Mouse (Mus musculus): Measurements from ENCODE around the gene Auts2. TPM values are rescaled to one million over a fixed set of nuclear protein-coding genes. Genes with fewer than 3 reads are reported as not detected.

Gene Auts2
- total and polyA plus RNA-seq, 2 experiments from 2014 or later: 35.2 to 57.5 TPM

- Histone ChIP-seq H3K9me3 (ENCODE audit: low read length) (no peaks in the 10 kb centered on the region), H3K27me3 (ENCODE audit: insufficient read depth, low read length) (no peaks in the 10 kb centered on the region; the same call in 1 of the 2 replicates), H3K27ac (ENCODE audit: low read depth, low read length) (no peak overlapping the region), H3K4me2 (ENCODE audit: low read depth, low read length, poor library complexity, severe bottlenecking) (no peak overlapping the region), H3K4me1 (ENCODE audit: insufficient read depth, low read length) (no peaks in the 10 kb centered on the region; the same call in none of the 2 replicates), H3K4me3 (ENCODE audit: low read depth, low read length) (no peak overlapping the region), H3K36me3 (ENCODE audit: insufficient read depth, low read length) (no peaks in the 10 kb centered on the region), H3K9ac (replicated peaks; ENCODE audit: low read length, poor library complexity, severe bottlenecking) (no peak overlapping the region)
- TF ChIP-seq CTCF (IDR thresholded peaks at IDR 0.05): no peak
- ATAC-seq (ENCODE audit: low FRiP score) (no peak), DNase-seq (ENCODE audit: low spot score) (no peak)
- WGBS: 23% methylated on average over 7 of the region's 7 CpGs
Measured at GRCm38 (mm10) chr5:132186221-132186620, 356.9 kb downstream of the Auts2 start.

- Histone ChIP-seq H3K9me3 (ENCODE audit: low read length) (no peaks in the 10 kb centered on the region), H3K27me3 (ENCODE audit: insufficient read depth, low read length) (no peaks in the 10 kb centered on the region), H3K4me1 (ENCODE audit: insufficient read depth, low read length) (no peaks in the 10 kb centered on the region; the same call in none of the 2 replicates), H3K4me3 (ENCODE audit: low read depth, low read length) (no peak overlapping the region), H3K36me3 (ENCODE audit: insufficient read depth, low read length) (no peaks in the 10 kb centered on the region), H3K9ac (replicated peaks; ENCODE audit: low read length, poor library complexity, severe bottlenecking) (no peak overlapping the region), H3K27ac (ENCODE audit: low read depth, low read length) (no peak overlapping the region), H3K4me2 (ENCODE audit: low read depth, low read length, poor library complexity, severe bottlenecking) (no peak overlapping the region)
- no peak for TF ChIP-seq CTCF (IDR thresholded peaks at IDR 0.05)
- DNase-seq (ENCODE audit: low spot score) (no peak), ATAC-seq (ENCODE audit: low FRiP score) (no peak)
- 64% methylated on average over 4 of the region's 4 CpGs for WGBS
Measured at GRCm38 (mm10) chr5:132184395-132185095, 358.6 kb downstream of the Auts2 start.

GRCm38 (mm10) chr5:132182077-132182476 lies 361.1 kb downstream of the Auts2 start:
- H3K27ac ChIP-seq (ENCODE audit: low read depth, low read length): no peak overlapping the region
- TF ChIP-seq CTCF (IDR thresholded peaks at IDR 0.05): no peak
- no peaks in the 10 kb centered on the region for H3K9me3 ChIP-seq (ENCODE audit: low read length)
- no peak overlapping the region for H3K4me3 ChIP-seq (ENCODE audit: low read depth, low read length)
- ATAC-seq (ENCODE audit: low FRiP score) (no peak), DNase-seq (ENCODE audit: low spot score) (no peak)
- H3K4me2 ChIP-seq (ENCODE audit: low read depth, low read length, poor library complexity, severe bottlenecking): no peak overlapping the region
- no peaks in the 10 kb centered on the region for H3K27me3 ChIP-seq (ENCODE audit: insufficient read depth, low read length)
- H3K36me3 ChIP-seq (ENCODE audit: insufficient read depth, low read length): no peaks in the 10 kb centered on the region
- no peaks in the 10 kb centered on the region; the same call in none of the 2 replicates for H3K4me1 ChIP-seq (ENCODE audit: insufficient read depth, low read length)
- WGBS: 84% methylated on average over 9 of the region's 9 CpGs
- no peak overlapping the region for H3K9ac ChIP-seq (replicated peaks; ENCODE audit: low read length, poor library complexity, severe bottlenecking)

GRCm38 (mm10) chr5:132170010-132170409 lies 373.1 kb downstream of the Auts2 start:
- ATAC-seq (ENCODE audit: low FRiP score) (no peak), DNase-seq (ENCODE audit: low spot score) (peak; percentile 92)
- H3K4me2 ChIP-seq (ENCODE audit: low read depth, low read length, poor library complexity, severe bottlenecking): no peak overlapping the region
- H3K9me3 ChIP-seq (ENCODE audit: low read length): no peaks in the 10 kb centered on the region
- peaks cover 3% of the 10 kb centered on the region; the same call in 1 of the 2 replicates for H3K4me1 ChIP-seq (ENCODE audit: insufficient read depth, low read length)
- no peak overlapping the region for H3K9ac ChIP-seq (replicated peaks; ENCODE audit: low read length, poor library complexity, severe bottlenecking)
- H3K27me3 ChIP-seq (ENCODE audit: insufficient read depth, low read length): no peaks in the 10 kb centered on the region
- no peak overlapping the region for H3K27ac ChIP-seq (ENCODE audit: low read depth, low read length)
- WGBS: 46% methylated on average over 8 of the region's 8 CpGs
- no peaks in the 10 kb centered on the region for H3K36me3 ChIP-seq (ENCODE audit: insufficient read depth, low read length)
- no peak overlapping the region for H3K4me3 ChIP-seq (ENCODE audit: low read depth, low read length)
- TF ChIP-seq CTCF (IDR thresholded peaks at IDR 0.05): no peak

GRCm38 (mm10) chr5:132168805-132169204 lies 374.3 kb downstream of the Auts2 start:
- Histone ChIP-seq H3K9me3 (ENCODE audit: low read length) (no peaks in the 10 kb centered on the region), H3K4me1 (ENCODE audit: insufficient read depth, low read length) (peaks cover 3% of the 10 kb centered on the region; the same call in 1 of the 2 replicates), H3K27me3 (ENCODE audit: insufficient read depth, low read length) (no peaks in the 10 kb centered on the region), H3K9ac (replicated peaks; ENCODE audit: low read length, poor library complexity, severe bottlenecking) (no peak overlapping the region), H3K4me3 (ENCODE audit: low read depth, low read length) (no peak overlapping the region), H3K36me3 (ENCODE audit: insufficient read depth, low read length) (no peaks in the 10 kb centered on the region), H3K4me2 (ENCODE audit: low read depth, low read length, poor library complexity, severe bottlenecking) (no peak overlapping the region), H3K27ac (ENCODE audit: low read depth, low read length) (no peak overlapping the region)
- no peak for ATAC-seq (ENCODE audit: low FRiP score)
- 94% methylated on average over 5 of the region's 5 CpGs for WGBS
- DNase-seq (ENCODE audit: low spot score): no peak
- TF ChIP-seq CTCF (IDR thresholded peaks at IDR 0.05): no peak

- Histone ChIP-seq H3K4me2 (ENCODE audit: low read depth, low read length, poor library complexity, severe bottlenecking) (no peak overlapping the region), H3K4me1 (ENCODE audit: insufficient read depth, low read length) (peaks cover 3% of the 10 kb centered on the region; the same call in 1 of the 2 replicates), H3K9ac (replicated peaks; ENCODE audit: low read length, poor library complexity, severe bottlenecking) (no peak overlapping the region), H3K27me3 (ENCODE audit: insufficient read depth, low read length) (no peaks in the 10 kb centered on the region), H3K9me3 (ENCODE audit: low read length) (no peaks in the 10 kb centered on the region), H3K36me3 (ENCODE audit: insufficient read depth, low read length) (no peaks in the 10 kb centered on the region), H3K4me3 (ENCODE audit: low read depth, low read length) (no peak overlapping the region), H3K27ac (ENCODE audit: low read depth, low read length) (no peak overlapping the region)
- no peak for TF ChIP-seq CTCF (IDR thresholded peaks at IDR 0.05)
- DNase-seq (ENCODE audit: low spot score) (no peak), ATAC-seq (ENCODE audit: low FRiP score) (no peak)
- WGBS: 91% methylated on average over 5 of the region's 5 CpGs
Measured at GRCm38 (mm10) chr5:132168224-132168623, 374.9 kb downstream of the Auts2 start.

Measured in midbrain, postnatal 0 days (tissue).